Mouse (Mus musculus) CH12.LX (cell line): ENCODE data around the gene Kirrel2.

ENCODE experiments used
- CHD2 ChIP-seq: IDR thresholded peaks from 2 replicates; pipeline ENCODE4 v1.6.1; 2011; ENCODE audit warnings: low read length, improper control_type of control experiment
- CTCF ChIP-seq, 2 experiments: IDR thresholded peaks in 1 of 2; conservative IDR thresholded peaks in 1 of 2; 2 replicates each; pipeline ENCODE4 v1.5.1; 2011 to 2012; ENCODE audit warnings: low read depth in 2 of 2, low read length in 2 of 2, improper control_type of control experiment in 1 of 2, inconsistent platforms in 1 of 2, mild to moderate bottlenecking in 1 of 2, moderate library complexity in 1 of 2
- EP300 ChIP-seq: IDR thresholded peaks from 2 replicates; pipeline ENCODE4 v1.6.1; 2011; ENCODE audit warnings: low read length, improper control_type of control experiment
- MXI1 ChIP-seq: IDR thresholded peaks from 2 replicates; pipeline ENCODE4 v1.6.1; 2011; ENCODE audit warnings: mild to moderate bottlenecking, low read depth, low read length, improper control_type of control experiment
- NRF1 ChIP-seq: IDR thresholded peaks from 2 replicates; pipeline ENCODE4 v1.6.1; 2014; ENCODE audit warnings: low read depth, mild to moderate bottlenecking, inconsistent platforms, low read length, improper control_type of control experiment, moderate library complexity
- POLR2A ChIP-seq: IDR thresholded peaks from 2 replicates; pipeline ENCODE4 v1.6.1; 2011; ENCODE audit warnings: low read depth, mild to moderate bottlenecking, improper control_type of control experiment, low read length
- TCF12 ChIP-seq: IDR thresholded peaks from 2 replicates; pipeline ENCODE4 v1.6.1; 2014; ENCODE audit warnings: low read depth, mild to moderate bottlenecking, inconsistent platforms, low read length, improper control_type of control experiment
- ZC3H11A ChIP-seq: IDR thresholded peaks from 2 replicates; pipeline ENCODE4 v1.6.1; 2012; ENCODE audit warnings: low read depth, mild to moderate bottlenecking, inconsistent platforms, low read length, improper control_type of control experiment
- ZNF384 ChIP-seq: IDR thresholded peaks from 2 replicates; pipeline ENCODE4 v1.6.1; 2012; ENCODE audit warnings: low read depth, low read length, improper control_type of control experiment, inconsistent platforms

GRCm38 (mm10) chr7:30421890-30422435 lies 35.5 kb downstream of the Kirrel2 start:
- TF ChIP-seq POLR2A = no peak
- no peak for TF ChIP-seq ZNF384
- no peak for TF ChIP-seq ZC3H11A
- peak; percentile 98 for TF ChIP-seq TCF12
- no peak for TF ChIP-seq CTCF (conservative IDR thresholded peaks at IDR 0.05 in 1 of 2, IDR thresholded peaks at IDR 0.05 in 1 of 2; ENCODE audit: low read depth in 2 of 2, low read length in 2 of 2)
- TF ChIP-seq NRF1 = peak; percentile 76
- peak; percentile 73 for TF ChIP-seq EP300
- peak; percentile 89 for TF ChIP-seq MXI1
- TF ChIP-seq CHD2 = peak; percentile 73; the same call in 1 of the 2 replicates
